Mouse (Mus musculus) CH12.LX (cell line): ENCODE results near the gene Slc13a4. TPM values are rescaled to one million over a fixed set of nuclear protein-coding genes. Genes with fewer than 3 reads are reported as not detected.

Source experiments
- DNase-seq: peaks from one replicate; pipeline ENCODE4 v3.0.0-alpha.2; 2013; ENCODE audit errors: extremely low read depth
- H3K27ac ChIP-seq: 2 replicates; pipeline ENCODE4 v1.5.1; 2012; ENCODE audit warnings: low read depth, mild to moderate bottlenecking, control low read depth, moderate library complexity; ENCODE audit not compliant: insufficient read depth
- H3K27me3 ChIP-seq: replicated peaks from 2 replicates; pipeline ENCODE3; 2012; ENCODE audit warnings: inconsistent platforms
- H3K36me3 ChIP-seq, 2 experiments: replicated peaks in 1 of 2; 2 replicates each; pipeline versions ENCODE3 to v1.6.1; 2012; ENCODE audit warnings: inconsistent platforms in 1 of 2, low read length in 1 of 2, mild to moderate bottlenecking in 1 of 2, mixed read lengths in 1 of 2, moderate library complexity in 1 of 2; ENCODE audit not compliant: control insufficient read depth in 1 of 2, insufficient read depth in 1 of 2
- H3K4me1 ChIP-seq, 2 experiments: 2 replicates each; pipeline ENCODE4 v1.6.1; 2012; ENCODE audit warnings: inconsistent platforms in 1 of 2, moderate library complexity in 1 of 2; ENCODE audit not compliant: insufficient read depth in 2 of 2, control insufficient read depth in 1 of 2
- H3K4me2 ChIP-seq: 2 replicates; pipeline ENCODE4 v1.6.1; 2012; ENCODE audit warnings: low read depth, mild to moderate bottlenecking, control low read depth; ENCODE audit not compliant: poor library complexity, insufficient read depth, severe bottlenecking
- H3K4me3 ChIP-seq, 3 experiments: fragments of 150-350 bp in 1 of 3; sonication (generic) in 1 of 3; replicated peaks in 1 of 3; 2 replicates each; pipeline versions ENCODE3 to v1.5.1; 2011 to 2012; ENCODE audit warnings: low read depth in 2 of 3, low read length in 2 of 3, mild to moderate bottlenecking in 2 of 3, moderate library complexity in 2 of 3, control low read depth in 1 of 3, improper control_type of control experiment in 1 of 3, inconsistent platforms in 1 of 3, mixed read lengths in 1 of 3; ENCODE audit not compliant: poor library complexity in 1 of 3
- H3K79me2 ChIP-seq: replicated peaks from 2 replicates; pipeline ENCODE4 v1.6.1; 2012; ENCODE audit warnings: mild to moderate bottlenecking, moderate library complexity; ENCODE audit not compliant: control insufficient read depth, poor library complexity, insufficient read depth, severe bottlenecking; ENCODE audit errors: extremely low read depth
- H3K9ac ChIP-seq: 2 replicates; pipeline ENCODE4 v1.6.1; 2012; ENCODE audit warnings: low read depth, mild to moderate bottlenecking, control low read depth, moderate library complexity; ENCODE audit not compliant: insufficient read depth
- H3K9me3 ChIP-seq: replicated peaks from 2 replicates; pipeline ENCODE3; 2012; ENCODE audit warnings: low read length, inconsistent platforms, mixed read lengths
- CHD2 ChIP-seq: IDR thresholded peaks from 2 replicates; pipeline ENCODE4 v1.6.1; 2011; ENCODE audit warnings: low read length, improper control_type of control experiment
- E2F4 ChIP-seq: IDR thresholded peaks from 2 replicates; pipeline ENCODE4 v1.6.1; 2011; ENCODE audit warnings: low read depth, low read length, improper control_type of control experiment; ENCODE audit not compliant: insufficient replicate concordance
- IRF4 ChIP-seq: IDR thresholded peaks from 2 replicates; pipeline ENCODE4 v1.6.1; 2014; ENCODE audit warnings: low read depth, mild to moderate bottlenecking, inconsistent platforms, low read length, improper control_type of control experiment
- JUN ChIP-seq: IDR thresholded peaks from 2 replicates; pipeline ENCODE4 v1.6.1; 2011; ENCODE audit warnings: low read depth, mild to moderate bottlenecking, low read length, improper control_type of control experiment, moderate library complexity; ENCODE audit not compliant: insufficient read depth
- MAFK ChIP-seq: IDR thresholded peaks from 2 replicates; pipeline ENCODE4 v1.6.1; 2011; ENCODE audit warnings: low read length, improper control_type of control experiment; ENCODE audit not compliant: insufficient replicate concordance
- MAX ChIP-seq: IDR thresholded peaks from 2 replicates; pipeline ENCODE4 v1.6.1; 2011; ENCODE audit warnings: low read length, improper control_type of control experiment
- MAZ ChIP-seq: IDR thresholded peaks from 2 replicates; pipeline ENCODE4 v1.6.1; 2012; ENCODE audit warnings: low read depth, mild to moderate bottlenecking, inconsistent platforms, low read length, improper control_type of control experiment, moderate library complexity
- MYC ChIP-seq: IDR thresholded peaks from 2 replicates; pipeline ENCODE4 v1.6.1; 2011; ENCODE audit warnings: low read depth, mild to moderate bottlenecking, improper control_type of control experiment, low read length
- NELFE ChIP-seq: IDR thresholded peaks from 2 replicates; pipeline ENCODE4 v1.6.1; 2011; ENCODE audit warnings: low read depth, low read length, improper control_type of control experiment
- NRF1 ChIP-seq: IDR thresholded peaks from 2 replicates; pipeline ENCODE4 v1.6.1; 2014; ENCODE audit warnings: low read depth, mild to moderate bottlenecking, inconsistent platforms, low read length, improper control_type of control experiment, moderate library complexity
- RAD21 ChIP-seq: IDR thresholded peaks from 2 replicates; pipeline ENCODE4 v1.6.1; 2011; ENCODE audit warnings: low read depth, mild to moderate bottlenecking, low read length, improper control_type of control experiment, moderate library complexity
- RCOR1 ChIP-seq: conservative IDR thresholded peaks from 2 replicates; pipeline ENCODE4 v1.6.1; 2012; ENCODE audit warnings: low read depth, mild to moderate bottlenecking, inconsistent platforms, low read length, improper control_type of control experiment
- SIN3A ChIP-seq: IDR thresholded peaks from 2 replicates; pipeline ENCODE4 v1.6.1; 2012; ENCODE audit warnings: low read length, improper control_type of control experiment, inconsistent platforms
- SMC3 ChIP-seq: IDR thresholded peaks from 2 replicates; pipeline ENCODE4 v1.6.1; 2011; ENCODE audit warnings: low read depth, low read length, improper control_type of control experiment
- TBP ChIP-seq: conservative IDR thresholded peaks from 2 replicates; pipeline ENCODE4 v1.6.1; 2011; ENCODE audit warnings: low read depth, low read length, improper control_type of control experiment
- UBTF ChIP-seq: IDR thresholded peaks from 2 replicates; pipeline ENCODE4 v1.6.1; 2012; ENCODE audit warnings: low read depth, mild to moderate bottlenecking, inconsistent platforms, low read length, improper control_type of control experiment, moderate library complexity
- dilution Hi-C: fragments of 300-500 bp; cut with MboI; formaldehyde crosslinking; loops from 2 replicates; pipeline ENCODE4 v1.14.3; 2020; ENCODE audit warnings: low sequenced_read_pairs; ENCODE audit not compliant: extremely low pct_unique_long_range_greater_than_20kb, extremely low pct_ligation_motif_present
- in situ Hi-C: fragments of 300-500 bp; cut with MboI; formaldehyde crosslinking; loops from 3 replicates; pipeline ENCODE4 v1.14.3; 2019; ENCODE audit warnings: low sequenced_read_pairs, low pct_ligation_motif_present, low pct_unique_long_range_greater_than_20kb, mixed read lengths
- polyA plus RNA-seq: library from polyadenylated mRNA; unstranded; fragments of >175 nt; gene quantifications from 2 replicates; pipeline ENCODE4 v1.2.1, GENCODE M21; 2012; ENCODE audit warnings: low read depth; ENCODE audit not compliant: insufficient read length
- total RNA-seq, 2 experiments: library from RNA; depleted of rRNA; stranded (reverse); fragments of 300-350 nt in 1 of 2; fragments of >200 nt in 1 of 2; gene quantifications; 2 replicates each; pipeline ENCODE4 v1.2.3; 2012 to 2014

The Slc13a4 gene
- total and polyA plus RNA-seq, 3 experiments, result not detected

GRCm38 (mm10) chr6:35257626-35258190 is 50.2 kb downstream of the Slc13a4 start:
- peaks cover 27% of the 10 kb centered on the region for H3K79me2 ChIP-seq
- TF ChIP-seq MYC (no peak), RCOR1 (no peak), MAX (no peak)
- H3K4me1 ChIP-seq, result peaks cover 16 to 63% of the 10 kb centered on the region in 2 experiments
- dilution Hi-C loops, result no loop called here
- H3K9ac ChIP-seq, result no peak overlapping the region
- no peak for DNase-seq
- H3K27ac ChIP-seq, result no peak overlapping the region
- no peaks in the 10 kb centered on the region for H3K27me3 ChIP-seq
- H3K4me2 ChIP-seq, result no peak overlapping the region
- no peaks in the 10 kb centered on the region for H3K9me3 ChIP-seq
- in situ Hi-C loops, result no loop called here
- peaks cover 9 to 53% of the 10 kb centered on the region in 2 experiments for H3K36me3 ChIP-seq
- no peak overlapping the region for H3K4me3 ChIP-seq

- in situ Hi-C loops (no loop called here), dilution Hi-C loops (no loop called here)
- H3K79me2 ChIP-seq, result peaks cover 27% of the 10 kb centered on the region
- no peaks in the 10 kb centered on the region for H3K27me3 ChIP-seq
- H3K36me3 ChIP-seq, result peaks cover 4 to 45% of the 10 kb centered on the region in 2 experiments
- H3K9me3 ChIP-seq, result no peaks in the 10 kb centered on the region
- H3K27ac ChIP-seq, result no peak overlapping the region
- H3K9ac ChIP-seq, result no peak overlapping the region
- peaks cover 16 to 69% of the 10 kb centered on the region in 2 experiments for H3K4me1 ChIP-seq
- H3K4me3 ChIP-seq, result no peak overlapping the region
- TF ChIP-seq NELFE, result no peak
- TF ChIP-seq MAZ, result no peak
- TF ChIP-seq RAD21, result no peak
- no peak for TF ChIP-seq SIN3A
- no peak for TF ChIP-seq JUN
- no peak for TF ChIP-seq MAFK
- TF ChIP-seq UBTF, result no peak
- TF ChIP-seq NRF1, result no peak
- TF ChIP-seq TBP, result no peak
- TF ChIP-seq IRF4, result no peak
- TF ChIP-seq E2F4, result no peak
- no peak for TF ChIP-seq CHD2
- no peak for TF ChIP-seq SMC3
- no peak overlapping the region for H3K4me2 ChIP-seq
- no peak for DNase-seq
Measured at GRCm38 (mm10) chr6:35256691-35257090, 51.2 kb downstream of the Slc13a4 start.
